Mouse (Mus musculus) stomach, postnatal 0 days (tissue): ENCODE measurements at regions not wholly inside any gene's neighbourhood (a gene's known extent, or its start where the extent isn't known, plus 50 kb on each side); places are given as distances from the start of the nearest gene placed in this dataset.

ENCODE experiments used
- CTCF ChIP-seq: IDR thresholded peaks from 2 replicates; pipeline ENCODE4 v1.5.1; 2016; ENCODE audit warnings: antibody characterized with exemption, low read depth, mild to moderate bottlenecking, moderate library complexity
- EP300 ChIP-seq: optimal IDR thresholded peaks from 2 replicates; pipeline ENCODE3; 2016; ENCODE audit warnings: antibody characterized with exemption

GRCm38 (mm10) chr14:100618793-100619655, 334.5 kb upstream of the Klf12 start:
- TF ChIP-seq CTCF: no peak
- TF ChIP-seq EP300: no peak
